Mouse (Mus musculus): Measurements from ENCODE around the gene Fam129a.
"Not testable (repeated sequence)": the region's sequence is repeated elsewhere in the genome, so short reads cannot be mapped to it uniquely, and the experiment has no call there.

Fam129a gene

GRCm38 (mm10) chr1:151690583-151691193 is 119.7 kb downstream of the Fam129a start:
- no peak for DNase-seq (ENCODE audit: low spot score in 2 of 2)

GRCm38 (mm10) chr1:151692867-151693266 is 121.9 kb downstream of the Fam129a start:
- DNase-seq (ENCODE audit: low spot score in 2 of 2): not testable (repeated sequence)

- DNase-seq (ENCODE audit: low spot score in 2 of 2): no peak
These were observed 125.8 kb downstream of the Fam129a start for GRCm38 (mm10) chr1:151696751-151697150.

GRCm38 (mm10) chr1:151697901-151698641 is 127.1 kb downstream of the Fam129a start:
- DNase-seq (ENCODE audit: low spot score in 2 of 2): no peak

- no peak for DNase-seq (ENCODE audit: low spot score in 2 of 2)
These were observed 128.4 kb downstream of the Fam129a start for GRCm38 (mm10) chr1:151699363-151699762.

- DNase-seq (ENCODE audit: low spot score in 2 of 2): no peak
These were observed 131.8 kb downstream of the Fam129a start for GRCm38 (mm10) chr1:151702816-151703215.

- peak; percentile 78 to 89 for DNase-seq (ENCODE audit: low spot score in 2 of 2)
These were observed 134.9 kb downstream of the Fam129a start for GRCm38 (mm10) chr1:151705723-151706396.

- DNase-seq (ENCODE audit: low spot score in 2 of 2): no peak
These were observed 135.4 kb downstream of the Fam129a start for GRCm38 (mm10) chr1:151706397-151706752.

- no peak for DNase-seq (ENCODE audit: low spot score in 2 of 2)
These were observed 138.2 kb downstream of the Fam129a start for GRCm38 (mm10) chr1:151708966-151709733.

- no peak for DNase-seq (ENCODE audit: low spot score in 2 of 2)
These were observed 138.7 kb downstream of the Fam129a start for GRCm38 (mm10) chr1:151709734-151710022.

- DNase-seq (ENCODE audit: low spot score in 2 of 2): no peak
These were observed 139.6 kb downstream of the Fam129a start for GRCm38 (mm10) chr1:151710424-151711055.

GRCm38 (mm10) chr1:151711062-151711461 is 140.1 kb downstream of the Fam129a start:
- no peak for DNase-seq (ENCODE audit: low spot score in 2 of 2)

GRCm38 (mm10) chr1:151712664-151713063 is 141.7 kb downstream of the Fam129a start:
- no peak for DNase-seq (ENCODE audit: low spot score in 2 of 2)

GRCm38 (mm10) chr1:151713622-151714021 is 142.6 kb downstream of the Fam129a start:
- no peak for DNase-seq (ENCODE audit: low spot score in 2 of 2)

- no peak for DNase-seq (ENCODE audit: low spot score in 2 of 2)
These were observed 145.2 kb downstream of the Fam129a start for GRCm38 (mm10) chr1:151716024-151716710.

GRCm38 (mm10) chr1:151717624-151718023 is 146.6 kb downstream of the Fam129a start:
- no peak for DNase-seq (ENCODE audit: low spot score in 2 of 2)

GRCm38 (mm10) chr1:151718575-151718974 is 147.6 kb downstream of the Fam129a start:
- DNase-seq (ENCODE audit: low spot score in 2 of 2): no peak

GRCm38 (mm10) chr1:151719911-151720310 is 148.9 kb downstream of the Fam129a start:
- DNase-seq (ENCODE audit: low spot score in 2 of 2): no peak

- no peak for DNase-seq (ENCODE audit: low spot score in 2 of 2)
These were observed 149.6 kb downstream of the Fam129a start for GRCm38 (mm10) chr1:151720566-151720965.

- DNase-seq (ENCODE audit: low spot score in 2 of 2): no peak
These were observed 150.5 kb downstream of the Fam129a start for GRCm38 (mm10) chr1:151721357-151721983.

- no peak for DNase-seq (ENCODE audit: low spot score in 2 of 2)
These were observed 152.8 kb downstream of the Fam129a start for GRCm38 (mm10) chr1:151723771-151724170.
